Mouse (Mus musculus) heart, postnatal 10 days (tissue): ENCODE measurements around the gene Slc22a2. TPM values are rescaled to one million over a fixed set of nuclear protein-coding genes. Genes with fewer than 3 reads are reported as not detected.
"Not testable (repeated sequence)": the region's sequence is repeated elsewhere in the genome, so short reads cannot be mapped to it uniquely, and the experiment has no call there.

Experiments used
- DNase-seq, 2 experiments: peaks; one replicate each; pipeline ENCODE4 v3.0.0; 2021
- intact Hi-C: fragments of 180-260 bp; cut with DNase I; formaldehyde crosslinking; loops from one replicate; pipeline ENCODE4 v1.15.1; 2025
- total RNA-seq, 2 experiments: library from RNA; stranded (reverse); gene quantifications; 2 replicates each; pipeline ENCODE4 v1.2.3; 2021

Gene Slc22a2
- total RNA-seq, 2 experiments from 2014 or later = 0.29 TPM; not detected in 1

GRCm38 (mm10) chr17:12630976-12631730 is 47.2 kb downstream of the Slc22a2 start:
- no peak for DNase-seq
- intact Hi-C loops = no loop called here

DNA sequence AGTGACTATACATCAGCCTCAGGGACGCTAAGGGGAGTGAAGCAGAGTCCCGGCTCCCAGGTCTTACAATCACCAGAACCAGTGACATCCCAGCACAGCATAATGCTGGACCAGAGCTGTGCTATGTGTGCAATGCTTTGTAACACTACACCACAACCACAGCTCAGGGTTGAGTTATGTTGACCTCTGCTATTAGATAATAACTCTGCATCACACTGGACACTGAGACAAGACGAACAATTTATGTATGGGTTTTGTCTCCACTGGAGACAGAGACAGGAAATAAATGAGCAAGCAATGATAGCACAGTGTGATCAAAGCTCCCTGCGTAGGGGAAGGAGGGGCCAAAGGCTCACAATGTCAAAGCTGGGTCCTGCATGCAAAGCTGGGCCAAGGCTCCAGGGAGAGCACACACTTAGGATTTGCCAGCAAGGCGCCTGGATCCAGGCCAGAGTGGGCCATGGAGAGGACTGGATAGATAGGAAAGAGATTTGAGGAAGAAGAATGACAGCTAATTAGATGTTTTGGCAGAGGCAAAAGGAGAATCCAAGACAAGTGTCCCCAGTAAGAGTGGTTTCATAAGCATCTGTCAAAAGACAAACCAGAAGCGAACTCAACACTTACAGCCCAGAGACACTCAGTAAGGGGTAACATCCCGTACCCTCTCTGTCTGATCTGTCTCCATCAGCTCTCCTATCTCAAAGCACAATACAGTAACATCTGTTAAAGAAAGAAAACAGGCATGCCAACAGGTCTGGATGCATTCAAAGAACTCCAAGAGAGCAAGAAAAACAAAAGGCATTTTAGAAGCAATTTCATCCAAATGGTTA is 48.1 kb downstream of the Slc22a2 start:
- intact Hi-C loops = no loop called here
- DNase-seq = peak; percentile 18 to 26

GRCm38 (mm10) chr17:12634814-12635213 is 50.9 kb downstream of the Slc22a2 start:
- no peak for DNase-seq
- intact Hi-C loops = no loop called here

- DNase-seq = no peak
- intact Hi-C loops = no loop called here
These were observed 55.7 kb downstream of the Slc22a2 start for GRCm38 (mm10) chr17:12639585-12639984.

DNA sequence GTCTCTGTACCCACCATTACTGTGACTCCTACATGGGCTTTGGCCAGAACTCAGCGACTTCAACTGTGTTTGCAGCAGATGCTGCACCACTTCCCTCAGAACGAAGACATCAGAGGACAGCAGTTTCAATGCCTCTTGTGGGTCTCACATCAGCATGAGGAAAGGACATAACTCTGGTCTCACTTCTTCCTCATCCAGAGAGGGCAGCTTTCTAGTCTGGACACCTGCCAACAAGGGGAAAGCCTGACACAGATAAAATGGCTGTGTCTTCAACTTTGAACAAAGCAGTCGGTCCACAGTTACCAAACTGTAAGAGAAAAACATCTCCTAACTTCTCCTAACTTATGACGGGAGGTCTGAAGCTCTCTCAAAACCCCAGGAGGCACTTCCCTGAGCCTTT is 57.2 kb downstream of the Slc22a2 start:
- DNase-seq = no peak
- intact Hi-C loops = no loop called here

GRCm38 (mm10) chr17:12645461-12645860 is 61.5 kb downstream of the Slc22a2 start:
- DNase-seq = no peak
- intact Hi-C loops = no loop called here

GRCm38 (mm10) chr17:12652604-12653003 is 68.7 kb downstream of the Slc22a2 start:
- intact Hi-C loops = no loop called here

GRCm38 (mm10) chr17:12654061-12654460 is 70.1 kb downstream of the Slc22a2 start:
- DNase-seq = no peak
- intact Hi-C loops = no loop called here

More at GRCm38 (mm10) chr17:12652604-12653003, 68.7 kb downstream of the Slc22a2 start:
- DNase-seq = no peak

DNA sequence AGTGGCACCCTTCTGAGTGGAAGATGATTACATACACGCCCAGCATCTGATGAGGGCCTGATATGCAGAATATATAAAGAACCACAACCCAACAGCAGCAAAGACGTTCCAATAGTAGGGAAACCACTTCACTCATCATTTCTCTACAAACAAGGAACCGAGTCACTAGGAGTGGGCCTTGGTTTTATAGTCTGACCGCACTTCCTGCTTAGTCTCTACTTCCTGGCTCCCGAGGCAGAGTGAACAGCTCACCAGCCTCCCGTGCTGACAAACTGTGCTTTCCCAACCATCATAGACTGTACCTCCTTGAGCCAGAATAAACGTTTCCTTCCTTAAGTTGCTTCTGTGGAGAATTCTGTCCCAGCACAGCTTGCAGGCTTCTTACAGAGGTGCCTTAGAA is 71.9 kb downstream of the Slc22a2 start:
- intact Hi-C loops = no loop called here
- DNase-seq = no peak

DNA sequence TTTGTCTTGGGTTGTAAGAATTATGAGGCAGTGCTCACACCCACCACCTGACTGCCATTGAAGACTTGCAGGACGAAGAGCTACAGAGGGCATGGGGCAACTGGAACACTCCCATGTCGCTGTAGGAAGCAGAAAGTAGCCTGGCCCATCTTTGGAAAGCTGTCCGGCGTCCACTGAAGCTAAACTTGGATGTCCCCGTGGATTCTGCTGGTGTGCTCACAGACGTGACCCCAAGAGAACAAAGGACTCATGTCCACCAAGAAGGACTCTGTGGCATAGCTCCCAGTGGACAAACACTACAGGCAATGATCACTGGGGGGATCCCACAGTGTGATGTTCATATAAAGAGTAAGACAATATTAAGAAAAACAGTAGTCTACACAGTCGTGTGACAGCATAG is 74.9 kb downstream of the Slc22a2 start:
- intact Hi-C loops = no loop called here
- DNase-seq = no peak

GRCm38 (mm10) chr17:12659233-12659632 is 75.3 kb downstream of the Slc22a2 start:
- intact Hi-C loops = no loop called here
- no peak for DNase-seq

GRCm38 (mm10) chr17:12660572-12661260 is 76.8 kb downstream of the Slc22a2 start:
- peak; percentile 60 to 79 for DNase-seq
- intact Hi-C loops = loop anchor here (1.0 kb wide), 2 partner anchors 126 to 244 kb away; no protein-coding TSS in a partner anchor

DNA sequence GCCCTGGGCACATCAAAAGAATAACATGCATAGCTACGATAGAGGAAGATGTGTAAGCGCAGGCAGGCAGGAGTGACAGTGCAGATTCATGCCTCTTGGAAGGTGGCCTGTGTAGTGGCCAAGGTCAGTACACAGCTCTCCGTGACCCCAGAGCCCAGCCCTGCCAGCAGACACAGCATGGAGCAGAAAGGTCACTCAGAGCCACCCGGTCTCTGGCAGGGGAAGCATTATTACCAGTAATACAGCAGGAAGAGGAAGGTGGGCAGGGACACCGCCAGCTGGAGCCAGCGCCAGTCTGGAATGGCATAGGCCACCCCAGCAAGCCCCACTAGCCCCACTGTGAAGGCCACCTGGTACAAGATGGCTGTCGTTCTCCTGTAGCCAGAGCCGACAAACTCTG is 80.2 kb downstream of the Slc22a2 start:
- intact Hi-C loops = no loop called here
- DNase-seq = peak in 1 of 2 experiments; percentile 31

- intact Hi-C loops = no loop called here
- no peak for DNase-seq
These were observed 84.8 kb downstream of the Slc22a2 start for GRCm38 (mm10) chr17:12668478-12669362.

DNA sequence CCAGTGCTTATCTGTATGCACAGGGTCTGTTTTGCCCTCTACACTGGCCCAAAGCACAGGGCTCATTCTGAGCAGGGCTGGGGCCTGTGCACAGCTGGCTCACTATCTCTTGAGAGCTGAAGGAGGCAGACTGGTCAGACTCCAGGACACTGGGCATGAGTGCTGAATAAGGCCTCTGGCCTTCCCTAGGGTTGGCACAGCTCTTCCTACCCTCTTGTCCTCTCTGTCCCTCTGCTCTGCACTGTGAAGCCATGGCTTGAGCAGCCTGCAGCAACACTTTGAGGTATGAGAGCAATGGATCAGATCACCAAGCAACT is 85.4 kb downstream of the Slc22a2 start:
- peak; percentile 28 to 31 for DNase-seq
- intact Hi-C loops = no loop called here

- intact Hi-C loops = no loop called here
- DNase-seq = no peak
These were observed 87.2 kb downstream of the Slc22a2 start for GRCm38 (mm10) chr17:12671029-12671605.

GRCm38 (mm10) chr17:12672285-12672790 is 88.4 kb downstream of the Slc22a2 start:
- DNase-seq = no peak
- intact Hi-C loops = no loop called here

GRCm38 (mm10) chr17:12673871-12674270 is 89.9 kb downstream of the Slc22a2 start:
- intact Hi-C loops = no loop called here
- no peak for DNase-seq

DNA sequence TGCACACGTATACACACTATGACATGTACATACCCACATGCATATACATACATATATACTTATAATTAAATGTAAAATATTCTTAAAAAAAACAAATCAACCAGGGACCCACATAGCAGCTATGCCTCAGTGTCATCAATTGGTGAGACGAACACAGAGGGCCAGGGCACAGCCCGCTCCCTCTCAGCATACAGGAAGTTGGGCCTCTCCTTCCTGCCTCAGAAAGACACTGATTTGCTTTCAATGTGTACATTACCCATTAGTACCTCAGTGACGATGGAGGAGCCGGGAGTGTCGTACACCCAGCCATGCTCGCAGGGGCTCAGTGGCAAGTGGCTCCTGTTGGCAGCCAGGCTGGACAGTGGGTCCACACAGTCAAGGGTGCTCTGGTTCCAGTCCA is 91.0 kb downstream of the Slc22a2 start:
- DNase-seq, intact Hi-C loops: not testable (repeated sequence)

DNA sequence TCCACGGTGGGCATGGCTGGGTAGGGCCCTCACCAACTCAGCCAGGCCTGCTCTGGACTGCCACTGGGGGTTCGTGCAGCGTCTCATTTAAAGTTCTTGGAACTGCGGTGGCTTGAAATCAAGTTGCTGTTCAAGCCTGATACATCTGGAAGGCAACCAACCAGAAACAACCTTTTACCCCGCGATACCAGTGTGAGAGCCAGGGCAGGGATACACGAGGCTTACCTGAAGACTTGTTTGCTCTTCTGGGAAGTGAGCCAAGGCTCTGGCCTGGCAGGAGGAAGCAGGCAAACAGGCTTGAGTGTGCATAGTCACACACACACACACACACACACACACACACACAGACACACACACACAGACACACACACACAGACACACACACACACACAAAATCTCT is 91.7 kb downstream of the Slc22a2 start, which contains the start of gene Slc22a1:
TSS of gene Slc22a1 (minus strand) at position 184 of the 400 bp plus-strand sequence.
- no peak for DNase-seq
- intact Hi-C loops = no loop called here
